Mouse (Mus musculus): ENCODE results near the gene Ppp3r2.

- TF ChIP-seq CTCF (IDR thresholded peaks at IDR 0.05; ENCODE audit: low read depth) (no peak), EP300 (optimal IDR thresholded peaks at IDR 0.05) (no peak)
These were observed 5.8 kb downstream of the Ppp3r2 start for GRCm38 (mm10) chr4:49676071-49676470.
